In genomic region chr13:99092279-99092930, GRCm38 (mm10) we compare ENCODE assay signal across 9 mouse cellular contexts.
DNase-seq lines count a peak whose midpoint lies in the region; ATAC-seq lines count a peak whose summit lies in the region.
"Had no signal": no experiment of that assay in that cellular context is flagged by ENCODE, and none has a peak within 500 bp of the region (broad histone marks: within the 10 kb centered on the region; RNA-seq: fewer than 3 reads in every experiment).

No protein-coding gene starts in this region.

- no peak overlapping the region; the same call in 1 of the 2 replicates for H3K9ac ChIP-seq in forebrain, embryonic 11.5 days (ENCODE audit: low read length)
- H3K9ac ChIP-seq in forebrain, embryonic 16.5 days (replicated peaks; ENCODE audit: low read depth, low read length), result no peak overlapping the region
- H3K9ac ChIP-seq: embryonic facial prominence, embryonic 13.5 days had no signal

- no peaks in the 10 kb centered on the region for H3K36me3 ChIP-seq in forebrain, embryonic 11.5 days (ENCODE audit: control insufficient read depth, insufficient read depth, low read length)
- no peaks in the 10 kb centered on the region for H3K36me3 ChIP-seq in forebrain, embryonic 16.5 days (ENCODE audit: control insufficient read depth, insufficient read depth)
- H3K36me3 ChIP-seq: embryonic facial prominence, embryonic 13.5 days had no signal

- H3K4me2 ChIP-seq in forebrain, embryonic 11.5 days (ENCODE audit: low read depth, low read length, severe bottlenecking), result no peak overlapping the region
- no peak overlapping the region for H3K4me2 ChIP-seq in forebrain, embryonic 16.5 days (ENCODE audit: low read length)

- H3K27me3 ChIP-seq in forebrain, embryonic 11.5 days (ENCODE audit: control insufficient read depth, insufficient read depth, low read length), result no peaks in the 10 kb centered on the region
- H3K27me3 ChIP-seq in forebrain, embryonic 16.5 days (replicated peaks; ENCODE audit: control insufficient read depth, insufficient read depth, low read length), result no peaks in the 10 kb centered on the region
- H3K27me3 ChIP-seq: embryonic facial prominence, embryonic 13.5 days had no signal

- no peak for ATAC-seq in forebrain, embryonic 11.5 days (replicated peaks; ENCODE audit: low FRiP score)
- no peak for ATAC-seq in forebrain, embryonic 16.5 days

- DNase-seq in forebrain, embryonic 11.5 days (ENCODE audit: low spot score), result peak; percentile 54
- DNase-seq in gastrocnemius, postnatal 14 days, result peak; percentile 46
- DNase-seq in kidney, adult 11 months, result peak; percentile 89
- DNase-seq in lung, postnatal 10 days, result peak; percentile 61
- no peak for DNase-seq in thymus, postnatal 0 days (ENCODE audit: low spot score)
- no peak for DNase-seq in spleen, postnatal 36 days (ENCODE audit: low spot score in 2 of 2)
- no peak for DNase-seq in spleen, adult 12 weeks (ENCODE audit: low spot score)

- no peaks in the 10 kb centered on the region for H3K9me3 ChIP-seq in forebrain, embryonic 11.5 days (ENCODE audit: control insufficient read depth, low read length)
- no peaks in the 10 kb centered on the region for H3K9me3 ChIP-seq in forebrain, embryonic 16.5 days (ENCODE audit: control insufficient read depth, low read length)
- H3K9me3 ChIP-seq: embryonic facial prominence, embryonic 13.5 days had no signal

- 35% methylated on average over 14 of the region's 14 CpGs for WGBS in forebrain, embryonic 11.5 days
- 25% methylated on average over 14 of the region's 14 CpGs for WGBS in forebrain, embryonic 16.5 days

- intact Hi-C loops in gastrocnemius, postnatal 14 days (cut with DNase I; ENCODE audit: low total_unique reads), result loop anchor here (10.0 kb wide), 1 partner anchor 218 kb away; no protein-coding TSS in a partner anchor

- H3K4me1 ChIP-seq in forebrain, embryonic 11.5 days (replicated peaks; ENCODE audit: control insufficient read depth, insufficient read depth, low read length), result no peaks in the 10 kb centered on the region
- peaks cover 14% of the 10 kb centered on the region for H3K4me1 ChIP-seq in forebrain, embryonic 16.5 days (replicated peaks; ENCODE audit: control insufficient read depth, insufficient read depth, low read length)

- no peak overlapping the region; the same call in 1 of the 2 replicates for H3K27ac ChIP-seq in forebrain, embryonic 11.5 days (ENCODE audit: low read depth, low read length)
- H3K27ac ChIP-seq in forebrain, embryonic 16.5 days (ENCODE audit: low read length), result no peak overlapping the region
- H3K27ac ChIP-seq: embryonic facial prominence, embryonic 13.5 days had no signal

- no peak overlapping the region for H3K4me3 ChIP-seq in forebrain, embryonic 11.5 days (ENCODE audit: low read depth, low read length)
- H3K4me3 ChIP-seq in forebrain, embryonic 16.5 days (replicated peaks; ENCODE audit: low read length), result no peak overlapping the region
- H3K4me3 ChIP-seq: embryonic facial prominence, embryonic 13.5 days had no signal

Comparison
In these comparisons a context has a peak if more than half of its experiments do, and no peak if none do; other contexts are left out.
1. DNase-seq: peak in forebrain, embryonic 11.5 days (single experiment), gastrocnemius, postnatal 14 days (single experiment), kidney, adult 11 months (single experiment) and lung, postnatal 10 days (single experiment); none in thymus, postnatal 0 days (single experiment), spleen, postnatal 36 days (0 of 2) and spleen, adult 12 weeks (single experiment).